Mouse (Mus musculus) urinary bladder, postnatal 25 days (tissue): Measurements from ENCODE around the gene Gpc3.
A peak's percentile ranks its signal among the peaks of the same experiment; 100 is the strongest.

Source experiments
- DNase-seq: peaks from one replicate; pipeline ENCODE4 v3.0.0; 2022; ENCODE audit warnings: low spot score

Gene Gpc3

DNA sequence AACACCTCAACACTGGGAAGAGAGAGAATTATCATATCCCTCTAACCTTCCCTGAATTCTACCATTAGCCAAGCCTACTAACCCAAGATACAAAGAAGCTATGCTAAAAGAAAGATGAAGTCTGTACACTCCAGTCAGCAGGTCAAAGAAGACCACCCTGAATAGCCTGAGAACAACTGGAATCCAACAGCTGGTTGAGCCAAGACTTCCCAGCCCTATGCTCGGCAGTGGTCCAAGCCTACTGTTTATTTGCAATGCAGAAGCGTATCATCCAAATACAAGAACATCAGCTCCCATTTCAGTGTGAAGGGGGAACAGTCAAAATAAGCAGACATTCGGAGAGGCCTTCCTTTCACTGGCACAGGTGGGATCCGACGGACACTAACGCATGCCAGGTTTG, 56.3 kb downstream of the Gpc3 start:
- no peak for DNase-seq

DNA sequence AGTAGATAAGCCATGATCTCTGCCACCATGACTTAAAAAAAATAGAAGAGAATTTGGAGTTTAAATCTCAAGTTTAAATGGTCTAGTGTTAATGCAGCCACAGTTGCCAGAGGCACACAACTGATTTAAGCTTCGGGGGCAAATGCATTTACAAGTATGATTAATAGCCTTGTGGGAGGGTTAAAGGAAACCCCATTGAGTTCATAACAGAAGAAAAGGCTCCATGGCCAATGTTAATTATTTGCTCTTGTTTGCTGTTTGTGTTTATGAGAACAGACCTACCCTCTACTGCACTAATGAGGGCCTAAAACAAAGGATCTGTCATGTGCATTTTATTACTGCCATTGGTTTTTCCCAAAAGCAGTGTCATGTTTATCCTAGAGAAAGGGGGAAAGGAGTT, 62.5 kb downstream of the Gpc3 start:
- DNase-seq, result no peak

DNA sequence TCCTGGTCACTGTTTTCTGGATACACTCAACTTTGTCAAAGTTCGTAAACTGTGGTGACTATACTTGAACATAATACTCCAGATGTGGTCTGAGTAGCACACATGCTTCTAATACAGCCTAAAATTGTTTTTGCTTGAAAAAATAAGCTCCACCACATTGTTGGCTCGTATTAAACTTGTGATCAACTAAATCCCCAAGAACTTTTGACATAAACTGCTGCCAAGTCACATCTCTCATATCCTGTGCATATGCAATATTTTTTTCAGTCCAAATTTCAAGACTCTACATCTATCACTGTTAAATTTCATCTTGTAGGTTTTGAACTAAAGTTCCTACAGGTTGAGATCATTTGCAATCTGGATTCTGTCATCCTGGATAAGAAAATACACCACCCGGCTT, 69.1 kb downstream of the Gpc3 start:
- DNase-seq, result no peak

DNA sequence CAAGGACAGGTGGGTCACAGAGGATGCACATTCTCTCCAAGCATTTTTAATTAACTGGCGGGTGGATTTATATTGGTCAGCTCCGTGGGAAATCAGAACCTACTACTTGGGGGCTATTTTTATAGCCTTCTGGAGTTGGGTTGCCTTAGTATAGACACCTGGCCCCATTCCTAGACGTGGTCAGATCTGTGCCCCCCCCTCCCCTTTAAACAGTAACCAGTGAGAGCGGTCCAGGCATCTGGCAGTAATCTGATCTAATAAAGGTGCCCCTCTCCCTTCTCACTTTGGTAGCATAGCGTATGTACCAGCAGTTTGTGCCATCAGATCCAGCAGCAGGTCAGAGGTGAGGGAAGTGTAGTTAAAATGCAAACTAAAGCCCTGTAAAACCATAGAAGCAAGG, 76.5 kb downstream of the Gpc3 start:
- DNase-seq, result no peak

DNA sequence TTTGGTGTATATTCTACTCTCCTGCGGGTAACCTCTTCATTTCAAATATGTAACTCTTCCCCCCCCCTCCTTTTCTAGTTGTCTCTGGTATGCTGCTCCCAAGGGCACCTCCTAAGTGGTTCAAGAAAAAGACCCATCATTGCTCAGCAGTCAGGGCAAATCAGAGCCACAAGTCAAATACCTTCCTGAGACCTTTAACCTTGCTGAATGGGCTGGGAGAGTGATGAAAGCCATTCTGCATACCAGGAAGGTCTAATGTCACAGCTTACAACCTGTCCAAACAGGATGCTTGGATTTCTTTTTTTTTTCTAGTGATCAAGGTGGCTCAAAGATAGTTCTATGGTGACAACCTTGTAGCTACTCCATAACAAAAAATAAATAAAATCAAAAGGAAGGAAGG, 80.0 kb downstream of the Gpc3 start:
- DNase-seq, result no peak

DNA sequence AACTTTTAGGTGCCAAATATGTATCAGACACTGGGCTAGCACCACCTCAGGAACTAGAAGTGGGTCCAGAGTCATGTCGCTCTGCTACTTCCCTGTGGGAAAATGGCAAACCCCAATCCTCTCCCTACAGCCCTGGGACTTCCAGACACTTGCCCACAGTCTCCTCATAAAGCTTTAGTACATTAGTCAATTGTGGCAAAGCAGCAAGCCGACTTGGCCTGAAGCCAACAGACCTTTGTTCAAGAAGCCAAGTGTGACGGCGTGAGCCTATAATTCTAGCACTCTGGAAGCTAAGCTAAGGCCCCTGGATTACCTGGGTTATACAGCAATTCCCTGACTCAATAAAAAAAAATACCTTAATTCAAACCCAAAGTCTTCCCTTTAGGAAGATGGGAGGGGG, 80.7 kb downstream of the Gpc3 start:
- DNase-seq, result no peak

DNA sequence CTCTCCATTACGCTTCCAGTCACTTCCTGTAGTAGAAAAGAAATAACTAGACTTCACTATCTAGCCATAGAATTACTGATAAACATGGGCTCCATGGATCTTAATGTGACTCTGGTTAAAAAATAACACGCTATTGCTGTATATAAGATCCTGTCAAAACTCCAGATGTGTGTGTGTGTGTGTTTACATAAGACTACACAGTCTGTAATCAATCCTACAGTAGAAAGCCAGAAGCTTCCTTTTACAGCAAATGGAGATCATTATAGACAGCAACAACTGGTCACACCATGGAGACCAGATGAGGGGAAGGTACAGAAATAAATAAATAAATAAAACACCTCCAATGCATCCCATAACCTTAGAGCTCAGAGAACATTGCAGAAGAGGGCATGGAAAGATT, 81.6 kb downstream of the Gpc3 start:
- no peak for DNase-seq

DNA sequence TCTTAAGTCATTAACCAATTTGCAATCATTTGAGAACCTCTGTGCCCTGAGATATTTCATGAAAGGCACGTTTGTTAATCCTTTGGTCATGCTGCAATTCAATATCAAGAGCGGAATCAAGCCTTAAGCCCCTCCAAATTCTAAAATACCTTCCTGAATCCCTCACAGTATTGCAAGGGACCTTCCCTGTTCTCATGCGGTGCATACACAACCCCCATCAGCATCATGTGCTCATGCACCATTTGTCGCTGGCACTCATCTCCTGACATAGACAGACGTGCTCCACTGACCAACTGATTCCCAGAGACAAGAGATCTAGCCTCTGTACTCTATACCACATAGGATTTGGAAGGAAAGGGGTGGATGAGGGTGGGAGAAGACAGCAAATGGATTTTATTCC, 87.7 kb downstream of the Gpc3 start:
- no peak for DNase-seq

DNA sequence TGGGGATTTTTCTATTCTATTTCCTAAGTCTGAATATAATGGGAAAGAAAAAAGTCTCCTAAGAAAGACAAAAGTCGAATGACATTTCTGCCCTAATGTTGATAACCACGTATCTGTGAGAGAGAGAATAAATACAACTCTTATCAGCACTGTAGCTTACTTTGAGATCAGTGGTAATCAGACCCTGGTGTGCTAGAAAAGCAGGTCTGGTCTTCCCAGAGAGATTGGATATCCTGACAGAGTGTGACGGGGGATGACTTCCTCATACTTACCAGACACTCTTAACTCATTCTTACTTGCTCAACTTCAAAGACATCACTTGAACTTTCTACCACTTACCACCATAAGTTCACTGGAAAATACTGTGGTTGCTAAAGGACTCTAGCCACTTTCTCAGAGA, 88.6 kb downstream of the Gpc3 start:
- no peak for DNase-seq

DNA sequence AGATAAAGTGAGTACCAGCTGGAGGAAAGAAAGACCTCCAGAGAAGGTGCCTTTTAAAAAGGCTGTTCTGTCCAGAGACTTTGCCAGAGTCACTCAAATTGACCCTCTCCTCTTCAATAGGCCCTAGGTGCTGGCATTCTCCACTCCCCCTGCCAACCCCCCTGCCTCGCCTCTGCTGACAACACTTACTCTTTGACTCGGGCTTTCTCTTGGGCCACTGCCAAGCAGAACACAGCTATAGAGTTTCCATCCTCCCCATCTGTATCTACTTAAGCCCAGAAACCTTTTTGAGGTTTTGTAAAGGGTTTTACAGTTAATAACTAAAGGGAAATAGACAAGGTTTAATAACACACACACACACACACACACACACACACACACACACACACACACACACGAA, 99.2 kb downstream of the Gpc3 start:
- DNase-seq, result no peak

DNA sequence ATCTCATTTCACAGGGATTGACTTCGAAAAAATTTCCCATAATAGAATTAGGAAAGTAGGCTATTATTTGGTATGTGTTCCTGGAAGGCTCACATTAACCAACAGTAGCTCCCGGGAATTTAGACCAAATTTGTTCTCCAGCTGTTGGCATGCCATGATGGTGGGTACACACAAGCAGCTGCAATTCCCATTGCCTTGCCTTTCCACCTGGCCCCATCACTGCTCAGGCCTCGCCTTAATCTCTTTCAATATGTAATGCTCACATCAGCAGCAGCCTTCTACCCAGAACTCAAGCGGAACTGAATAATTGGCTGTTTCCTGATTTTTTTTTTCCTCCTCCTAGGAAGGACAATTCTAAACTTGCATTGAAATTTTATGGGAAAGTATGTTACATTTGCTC, 102.6 kb downstream of the Gpc3 start:
- no peak for DNase-seq

DNA sequence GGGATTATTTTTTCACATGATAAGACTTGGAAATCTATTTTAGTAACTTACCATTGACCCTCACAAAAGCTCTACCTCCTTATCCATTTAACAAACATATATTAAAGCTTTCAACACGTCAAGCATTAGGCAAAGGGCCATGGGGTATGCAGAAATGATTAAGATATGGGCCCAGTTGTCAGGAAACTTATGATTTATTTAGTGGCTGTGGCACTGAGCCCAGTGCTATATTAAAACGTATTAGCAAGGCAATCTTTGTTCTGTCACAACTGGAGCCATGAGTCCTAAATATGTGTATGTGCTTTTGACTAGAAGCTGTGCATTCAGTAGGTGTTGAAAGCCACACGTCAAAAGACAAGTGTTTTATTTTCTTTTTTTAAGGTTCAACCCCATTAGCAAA, 109.9 kb downstream of the Gpc3 start:
- no peak for DNase-seq

DNA sequence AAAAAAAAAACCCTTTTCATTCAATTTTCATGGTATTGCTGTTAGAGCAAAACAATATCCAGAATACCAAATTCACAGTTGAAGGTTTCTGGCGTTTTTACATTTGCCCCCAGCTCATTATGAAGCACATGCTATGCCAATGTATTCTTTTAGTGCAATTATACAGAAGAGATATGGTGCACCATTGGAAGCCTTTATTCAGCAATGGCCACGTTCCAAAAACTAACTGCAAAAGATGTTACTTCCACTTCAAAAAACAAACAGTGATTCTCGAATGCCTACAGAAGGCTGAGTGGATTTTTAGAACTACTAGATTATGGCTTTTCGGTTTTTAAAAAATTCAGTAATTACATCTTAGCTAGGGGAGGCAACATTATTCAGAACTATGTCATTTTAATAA, 124.3 kb downstream of the Gpc3 start:
- no peak for DNase-seq

DNA sequence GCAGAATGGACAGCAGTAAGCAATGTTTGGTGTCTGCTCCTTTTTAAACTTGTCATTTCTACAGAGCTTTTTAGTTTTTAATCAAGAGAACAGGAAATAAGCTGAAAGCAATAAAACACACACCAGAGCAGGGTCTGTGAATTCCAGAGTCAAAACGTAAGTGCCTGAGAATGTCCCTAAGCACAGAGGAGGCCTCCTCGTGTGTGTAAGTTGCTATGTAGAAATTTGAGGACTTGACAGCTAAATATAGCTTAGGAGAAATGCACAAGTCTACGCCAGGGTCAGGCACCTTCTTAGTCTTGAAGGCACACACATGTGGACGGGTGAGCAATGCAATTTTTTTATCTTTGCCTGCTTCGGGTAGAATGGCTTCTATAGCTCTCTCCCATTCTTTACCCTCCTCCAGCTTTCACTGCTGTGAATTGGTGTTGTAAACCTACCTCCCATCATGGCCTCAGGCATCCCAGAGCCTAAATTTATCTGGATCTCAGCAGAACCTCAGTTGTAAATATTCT, 158.6 kb downstream of the Gpc3 start:
- no peak for DNase-seq

DNA sequence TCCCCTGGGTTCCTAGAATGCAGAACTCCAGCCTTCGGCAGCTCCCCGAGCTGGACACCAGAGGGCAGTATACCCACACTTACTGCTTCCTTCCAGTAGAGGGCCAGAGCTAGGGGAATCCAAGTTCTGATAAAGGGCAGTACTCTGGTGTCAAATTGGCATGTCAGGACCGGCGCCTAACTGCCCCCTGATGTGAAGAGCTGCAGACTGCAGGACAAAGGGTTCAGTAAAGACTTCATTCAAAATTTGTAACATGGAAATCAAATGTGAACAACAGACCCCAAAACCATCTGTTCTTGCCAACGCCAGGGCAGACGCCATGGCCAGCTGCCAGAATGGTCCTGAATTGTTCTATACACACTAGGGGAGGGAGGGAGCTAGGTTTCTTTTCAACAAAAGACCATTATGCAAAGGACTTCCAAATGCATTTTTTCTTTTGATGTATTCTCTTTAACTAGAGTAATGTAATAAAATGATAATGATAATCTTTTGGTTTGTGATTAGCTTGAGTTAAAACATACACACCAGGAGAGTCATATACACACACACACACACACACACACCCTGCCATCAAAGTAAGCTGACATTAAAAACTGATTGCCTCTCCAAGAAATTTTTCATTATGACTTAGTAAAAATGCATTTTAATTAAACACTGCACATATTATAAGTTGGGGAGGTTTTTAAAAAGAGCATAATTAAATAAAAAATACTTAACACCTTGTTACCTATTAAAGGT, 160.1 kb downstream of the Gpc3 start:
- peak; percentile 48 for DNase-seq

DNA sequence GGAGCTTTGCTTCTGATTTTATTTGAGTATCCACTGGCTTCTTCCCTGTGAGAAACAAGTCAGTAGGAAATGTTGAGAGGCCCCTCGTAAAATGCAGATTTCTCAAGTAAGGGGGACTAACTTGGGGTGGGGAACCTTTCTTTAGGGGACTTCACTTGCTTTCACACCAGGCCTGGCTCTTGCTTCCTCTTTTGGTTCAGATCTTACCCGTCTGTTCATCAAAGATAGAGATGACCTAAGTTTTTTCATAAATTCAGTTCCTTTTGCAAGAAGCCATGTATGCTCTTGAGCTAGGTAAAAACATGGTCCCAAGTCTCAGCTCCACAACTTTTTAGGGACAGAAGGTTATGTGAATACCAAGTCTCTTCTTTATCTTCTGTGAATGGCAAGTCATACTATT, 164.6 kb downstream of the Gpc3 start:
- DNase-seq, result no peak

DNA sequence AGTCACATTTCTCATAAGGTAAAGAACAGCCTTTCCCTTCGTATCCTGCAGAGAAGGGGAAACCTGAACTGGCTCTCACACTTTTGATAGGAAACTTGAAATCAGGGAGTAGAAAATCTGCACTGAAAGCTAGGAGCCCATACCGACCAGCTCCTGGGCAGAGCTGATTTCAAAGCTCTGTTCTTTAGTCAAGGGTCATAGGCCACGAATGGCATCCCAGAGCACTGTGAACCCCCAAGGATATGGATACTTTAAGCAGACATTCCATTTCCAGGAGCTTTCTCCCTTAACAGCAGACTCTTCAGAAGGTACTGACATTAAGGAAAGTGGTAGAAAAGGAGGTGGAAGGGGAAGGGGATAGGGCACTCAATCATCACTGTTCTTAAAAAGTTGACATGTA, 165.3 kb downstream of the Gpc3 start:
- no peak for DNase-seq

DNA sequence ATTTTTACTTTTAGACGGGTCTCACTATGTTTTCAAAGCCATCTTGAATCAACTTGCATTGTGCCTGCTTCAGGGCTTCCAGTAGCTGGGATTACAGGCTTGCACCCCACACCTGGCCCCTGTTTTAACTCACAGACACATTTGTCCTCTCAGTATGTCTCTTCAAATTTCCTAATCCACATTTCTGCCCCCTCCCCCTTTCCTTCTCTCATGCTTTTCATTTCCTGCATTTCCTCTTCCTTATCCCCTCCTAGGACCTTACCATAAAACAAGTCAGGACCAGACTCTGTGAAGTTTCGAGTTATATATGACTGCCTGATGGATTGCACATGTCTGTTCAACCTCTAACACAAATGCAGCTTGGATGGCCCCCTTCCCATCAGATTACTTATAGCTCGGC, 167.2 kb downstream of the Gpc3 start:
- no peak for DNase-seq

DNA sequence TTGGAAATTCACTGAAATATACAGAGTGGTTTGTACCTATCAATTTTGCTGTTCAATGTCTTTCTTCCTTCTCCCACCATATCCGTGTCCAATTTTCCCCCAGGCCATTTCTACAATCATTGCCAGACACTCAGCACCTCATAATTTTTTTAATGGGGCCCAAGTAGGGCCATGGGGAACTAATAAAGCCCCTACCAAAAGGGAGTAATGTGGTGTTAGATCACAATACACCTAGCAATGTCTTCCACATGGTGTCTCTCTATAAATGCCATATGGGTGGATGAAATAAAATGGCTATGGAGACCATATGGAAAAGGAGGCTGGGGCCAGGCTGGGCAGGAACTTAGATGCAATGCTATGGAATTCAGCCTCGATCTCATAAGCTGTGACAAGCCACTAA, 168.8 kb downstream of the Gpc3 start:
- DNase-seq, result no peak

DNA sequence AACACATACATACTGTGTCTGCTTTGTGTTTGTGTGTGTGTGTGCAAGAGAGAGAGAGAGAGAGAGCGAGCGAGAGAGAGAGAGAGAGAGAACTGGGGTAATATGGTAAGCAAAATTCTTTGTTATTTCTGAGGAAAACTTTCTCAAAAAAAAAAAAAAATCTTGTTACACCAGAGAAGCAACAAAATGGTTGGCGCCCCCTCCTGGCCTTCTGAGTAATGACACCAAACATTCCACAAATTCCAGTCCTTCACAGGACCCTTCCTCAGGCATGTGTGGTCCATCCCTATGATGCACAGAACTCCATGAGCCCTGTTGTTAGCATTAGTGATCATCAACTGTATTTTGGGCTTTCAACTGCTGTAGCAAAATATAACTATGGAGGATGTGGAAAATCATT, 172.0 kb downstream of the Gpc3 start:
- no peak for DNase-seq

DNA sequence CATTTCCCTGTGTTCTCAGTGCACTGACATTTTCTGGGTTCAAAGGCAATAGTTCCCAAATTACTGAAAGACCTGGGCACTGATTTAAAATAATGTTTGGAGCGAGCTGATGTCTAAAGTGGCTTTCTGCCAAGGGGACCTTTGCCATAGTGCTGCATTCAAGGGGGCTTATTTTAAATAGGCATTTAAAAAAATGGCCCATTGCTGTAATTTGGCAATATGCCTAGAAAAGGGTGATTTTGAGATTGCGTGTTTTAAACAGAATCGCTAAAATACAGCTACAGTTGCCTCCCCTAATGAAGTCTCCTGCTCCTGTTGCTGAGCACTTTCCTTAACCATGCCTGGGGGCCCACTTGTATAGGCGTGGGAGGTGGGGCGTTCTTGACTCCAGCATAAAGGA, 174.3 kb downstream of the Gpc3 start:
- DNase-seq, result no peak

DNA sequence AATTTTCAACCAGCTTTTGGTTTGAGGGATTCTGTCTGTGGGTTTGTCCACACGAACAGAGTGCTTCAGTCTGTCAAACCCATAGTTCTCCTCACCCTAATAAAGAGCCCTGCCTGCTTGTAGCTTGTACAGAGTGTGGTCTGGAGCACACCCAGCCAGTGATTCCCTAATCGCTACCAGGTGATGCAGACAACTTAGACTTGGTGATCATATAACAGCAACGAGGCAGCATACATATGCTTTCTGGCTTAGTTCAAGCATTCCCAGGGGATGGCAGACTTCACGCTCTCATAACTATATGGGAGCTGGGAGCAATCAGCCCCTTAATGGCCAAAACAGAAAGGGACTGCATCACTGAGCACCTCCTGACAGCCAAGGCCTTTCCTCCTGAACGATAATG, 188.1 kb downstream of the Gpc3 start:
- no peak for DNase-seq

DNA sequence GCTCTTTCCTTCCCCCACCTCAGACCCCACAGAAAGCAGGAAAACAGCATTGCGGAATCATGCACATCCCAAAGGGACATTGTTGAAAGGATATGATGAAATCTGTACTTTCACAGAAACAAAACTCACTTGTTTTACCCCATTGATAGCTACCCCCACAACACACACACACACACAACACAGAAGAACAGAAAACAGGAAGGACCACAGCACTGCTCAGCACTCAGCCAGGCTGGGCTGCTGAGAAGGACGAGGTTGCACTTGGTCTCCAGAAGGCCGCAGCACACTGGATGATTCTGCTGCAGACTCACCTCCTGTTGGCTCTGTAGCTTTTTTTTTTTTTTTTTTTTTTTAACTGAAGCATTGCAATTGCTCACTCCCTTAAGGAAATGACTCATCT, 193.9 kb downstream of the Gpc3 start:
- DNase-seq, result no peak

DNA sequence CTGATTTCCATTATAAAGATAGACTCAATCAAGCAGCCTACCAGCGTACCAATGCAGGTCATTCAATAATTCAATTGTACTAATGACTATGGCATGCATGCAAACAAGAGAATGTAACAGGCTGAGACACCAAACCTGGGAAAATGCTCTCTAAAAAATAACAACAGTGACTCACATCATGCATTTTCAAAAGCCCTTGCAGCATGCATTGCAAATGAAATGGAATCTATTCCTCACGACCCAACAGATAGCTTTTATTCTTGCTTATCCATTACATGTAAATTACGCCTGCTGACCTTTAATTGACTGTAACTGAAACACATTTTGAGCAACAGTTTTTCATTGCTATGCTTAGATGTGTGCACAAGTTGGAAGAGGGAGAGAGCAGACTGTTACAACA, 200.8 kb downstream of the Gpc3 start:
- DNase-seq, result no peak

DNA sequence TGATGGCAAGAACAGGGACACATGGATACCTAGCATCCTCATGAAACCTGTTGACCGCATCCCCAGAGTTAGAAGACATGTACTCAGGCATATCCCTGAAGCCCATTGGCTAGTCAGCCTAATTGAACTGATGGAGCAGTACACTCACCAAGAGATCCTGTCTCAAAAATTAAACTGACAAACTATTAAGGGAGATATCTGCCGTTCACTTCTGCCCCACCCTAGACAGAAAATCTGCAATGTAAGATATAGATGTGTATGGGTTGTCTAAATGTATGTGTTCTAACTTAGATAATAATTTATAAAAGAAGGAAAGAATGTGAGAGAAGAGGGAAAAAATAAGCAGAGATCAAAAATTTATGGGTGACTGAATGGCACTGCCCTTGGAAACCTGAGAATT, 212.6 kb downstream of the Gpc3 start:
- DNase-seq, result no peak
